Mouse (Mus musculus): ENCODE results near the gene Fam89a.
A peak's percentile ranks its signal among the peaks of the same experiment; 100 is the strongest.

Fam89a gene

GRCm38 (mm10) chr8:124751709-124752173 lies at the start of gene Fam89a:
Fam89a (minus strand) TSS chr8:124751832.
- DNase-seq (ENCODE audit: low read depth) = peak; percentile 89

GRCm38 (mm10) chr8:124800542-124800941 lies 48.9 kb upstream of the Fam89a start:
- no peak for DNase-seq (ENCODE audit: low read depth)

GRCm38 (mm10) chr8:124795781-124796488 lies 44.3 kb upstream of the Fam89a start:
- DNase-seq (ENCODE audit: low read depth) = no peak

GRCm38 (mm10) chr8:124794486-124794780 lies 42.8 kb upstream of the Fam89a start:
- DNase-seq (ENCODE audit: low read depth) = peak; percentile 54

- peak; percentile 14 for DNase-seq (ENCODE audit: low read depth)
These were observed 42.2 kb upstream of the Fam89a start for GRCm38 (mm10) chr8:124793661-124794485.

GRCm38 (mm10) chr8:124793172-124793651 lies 41.6 kb upstream of the Fam89a start:
- DNase-seq (ENCODE audit: low read depth) = peak; percentile 79

GRCm38 (mm10) chr8:124792708-124793107 lies 41.1 kb upstream of the Fam89a start, which contains the start of gene Trim67:
Trim67 (plus strand) TSS chr8:124793092.
- peak; percentile 39 for DNase-seq (ENCODE audit: low read depth)

GRCm38 (mm10) chr8:124792186-124792585 lies 40.6 kb upstream of the Fam89a start:
- DNase-seq (ENCODE audit: low read depth) = peak; percentile 42

GRCm38 (mm10) chr8:124791751-124792150 lies 40.1 kb upstream of the Fam89a start:
- DNase-seq (ENCODE audit: low read depth) = no peak

GRCm38 (mm10) chr8:124790676-124791075 lies 39.0 kb upstream of the Fam89a start:
- DNase-seq (ENCODE audit: low read depth) = no peak

- DNase-seq (ENCODE audit: low read depth) = no peak
These were observed 33.0 kb upstream of the Fam89a start for GRCm38 (mm10) chr8:124784613-124785012.

GRCm38 (mm10) chr8:124783228-124783627 lies 31.6 kb upstream of the Fam89a start:
- no peak for DNase-seq (ENCODE audit: low read depth)

GRCm38 (mm10) chr8:124782431-124782830 lies 30.8 kb upstream of the Fam89a start:
- DNase-seq (ENCODE audit: low read depth) = no peak

GRCm38 (mm10) chr8:124780236-124780635 lies 28.6 kb upstream of the Fam89a start:
- DNase-seq (ENCODE audit: low read depth) = no peak

- peak; percentile 76 for DNase-seq (ENCODE audit: low read depth)
These were observed 24.1 kb upstream of the Fam89a start for GRCm38 (mm10) chr8:124775695-124776094.

- DNase-seq (ENCODE audit: low read depth) = no peak
These were observed 20.8 kb upstream of the Fam89a start for GRCm38 (mm10) chr8:124772389-124772788.

- no peak for DNase-seq (ENCODE audit: low read depth)
These were observed 11.4 kb upstream of the Fam89a start for GRCm38 (mm10) chr8:124763061-124763460.

- peak; percentile 81 for DNase-seq (ENCODE audit: low read depth)
These were observed 6.9 kb upstream of the Fam89a start for GRCm38 (mm10) chr8:124758544-124758943.

GRCm38 (mm10) chr8:124756601-124757000 lies 5.0 kb upstream of the Fam89a start:
- DNase-seq (ENCODE audit: low read depth) = peak; percentile 79

GRCm38 (mm10) chr8:124756153-124756552 lies 4.5 kb upstream of the Fam89a start:
- DNase-seq (ENCODE audit: low read depth) = no peak

- no peak for DNase-seq (ENCODE audit: low read depth)
These were observed 3.8 kb upstream of the Fam89a start for GRCm38 (mm10) chr8:124755481-124755880.

GRCm38 (mm10) chr8:124754792-124755190 lies 3.2 kb upstream of the Fam89a start:
- DNase-seq (ENCODE audit: low read depth) = no peak

Measured in induced T-regulatory cell, adult 2 months (primary cell).